Mouse (Mus musculus): ENCODE results near the gene Usp2.
A peak's percentile ranks its signal among the peaks of the same experiment; 100 is the strongest.

- TF ChIP-seq CTCF (IDR thresholded peaks at IDR 0.05 in 2 of 3, conservative IDR thresholded peaks at IDR 0.05 in 1 of 3; ENCODE audit: control insufficient read depth in 1 of 3, insufficient read depth in 1 of 3, low read depth in 2 of 3, low read length in 3 of 3, poor library complexity in 1 of 3, severe bottlenecking in 1 of 3) (peak; percentile 82 to 96 (median 89)), EP300 (IDR thresholded peaks at IDR 0.05; ENCODE audit: low read depth in 1 of 2, low read length in 2 of 2) (no peak), E2F4 (IDR thresholded peaks at IDR 0.05; ENCODE audit: borderline replicate concordance, low read depth, low read length) (no peak), GATA1 (IDR thresholded peaks at IDR 0.05; ENCODE audit: low read depth, low read length) (no peak), CHD1 (IDR thresholded peaks at IDR 0.05; ENCODE audit: low read depth, low read length) (no peak), MEF2A (IDR thresholded peaks at IDR 0.05; ENCODE audit: extremely low read depth, insufficient replicate concordance, low read depth, low read length, poor library complexity, severe bottlenecking) (no peak), MAFK (IDR thresholded peaks at IDR 0.05; ENCODE audit: borderline replicate concordance, low read depth, low read length) (no peak), SMC3 (IDR thresholded peaks at IDR 0.05; ENCODE audit: low read depth, low read length) (peak; percentile 86), MYC (IDR thresholded peaks at IDR 0.05; ENCODE audit: low read depth, low read length) (no peak), POLR2A (IDR thresholded peaks at IDR 0.05; ENCODE audit: control insufficient read depth in 1 of 2, insufficient read depth in 1 of 2, low read depth in 1 of 2, low read length in 2 of 2, poor library complexity in 1 of 2) (no peak), ZMIZ1 (IDR thresholded peaks at IDR 0.05; ENCODE audit: low read depth, low read length) (no peak)
Measured at GRCm38 (mm10) chr9:44125546-44126428, 59.0 kb downstream of the Usp2 start.

All from MEL (cell line).